Mouse (Mus musculus) C2C12 (cell line): ENCODE results near the gene Wdtc1.

Source experiments
- CEBPB ChIP-seq: IDR thresholded peaks from one replicate; pipeline ENCODE4 v1.6.1; 2011; ENCODE audit warnings: low read depth, mild to moderate bottlenecking, control low read depth, moderate library complexity
- CTCF ChIP-seq: IDR thresholded peaks from one replicate; pipeline ENCODE4 v1.5.1; 2011; ENCODE audit not compliant: control insufficient read depth, insufficient read depth, insufficient read length
- FOSL1 ChIP-seq: IDR thresholded peaks from one replicate; pipeline ENCODE4 v1.8.0; 2011; ENCODE audit warnings: mild to moderate bottlenecking, low read length; ENCODE audit not compliant: poor library complexity, insufficient read depth, severe bottlenecking
- MAX ChIP-seq: IDR thresholded peaks from one replicate; pipeline ENCODE4 v1.6.1; 2011; ENCODE audit warnings: mild to moderate bottlenecking, control low read depth
- MYOG ChIP-seq: IDR thresholded peaks from one replicate; pipeline ENCODE4 v1.6.1; 2011; ENCODE audit not compliant: control insufficient read depth, insufficient read length; ENCODE audit errors: extremely low read depth
- USF1 ChIP-seq: IDR thresholded peaks from one replicate; pipeline ENCODE4 v1.6.1; 2011; ENCODE audit warnings: low read depth, mild to moderate bottlenecking, control low read depth, moderate library complexity

DNA sequence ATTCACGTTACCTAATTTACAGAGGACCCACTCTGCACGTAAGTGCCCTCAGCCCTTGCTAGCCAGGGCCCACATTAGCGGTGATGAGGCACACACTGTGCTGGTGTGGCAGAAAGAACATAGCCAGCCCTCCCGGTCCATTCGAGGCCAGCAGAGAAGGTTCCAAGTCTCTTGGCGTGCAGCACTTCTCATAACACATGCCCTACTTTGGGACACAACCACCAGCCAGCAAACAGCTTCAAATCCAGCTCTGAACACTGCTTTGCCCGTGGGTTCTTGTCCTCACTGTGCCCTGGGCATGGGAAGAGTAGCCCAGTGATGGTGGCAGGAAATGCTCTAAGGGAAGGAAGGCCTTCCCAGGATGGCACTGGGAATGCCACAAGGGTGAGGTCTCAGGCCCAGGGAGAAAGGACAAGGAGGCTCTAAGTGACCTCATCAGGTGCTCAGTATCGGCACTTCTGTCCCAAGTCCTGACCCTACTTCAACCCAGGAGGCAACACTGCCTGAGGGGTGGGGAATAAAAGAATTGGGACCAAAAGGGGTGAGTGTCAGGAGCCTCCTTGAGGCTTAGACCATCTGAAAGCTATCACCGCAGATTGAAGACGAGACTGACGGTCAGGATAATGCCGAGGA lies 86.9 kb downstream of the Wdtc1 start:
- no peak for TF ChIP-seq CTCF
- TF ChIP-seq CEBPB: no peak
- TF ChIP-seq MAX: no peak
- no peak for TF ChIP-seq FOSL1
- no peak for TF ChIP-seq MYOG
- no peak for TF ChIP-seq USF1
